Mouse (Mus musculus) mature B cell (primary cell): ENCODE results near the gene B3galt4.

Experiments used
- in situ Hi-C: fragments of 300-500 bp; cut with MboI; formaldehyde crosslinking; loops from 2 replicates; pipeline ENCODE4 v1.14.3; 2019

The B3galt4 gene

DNA sequence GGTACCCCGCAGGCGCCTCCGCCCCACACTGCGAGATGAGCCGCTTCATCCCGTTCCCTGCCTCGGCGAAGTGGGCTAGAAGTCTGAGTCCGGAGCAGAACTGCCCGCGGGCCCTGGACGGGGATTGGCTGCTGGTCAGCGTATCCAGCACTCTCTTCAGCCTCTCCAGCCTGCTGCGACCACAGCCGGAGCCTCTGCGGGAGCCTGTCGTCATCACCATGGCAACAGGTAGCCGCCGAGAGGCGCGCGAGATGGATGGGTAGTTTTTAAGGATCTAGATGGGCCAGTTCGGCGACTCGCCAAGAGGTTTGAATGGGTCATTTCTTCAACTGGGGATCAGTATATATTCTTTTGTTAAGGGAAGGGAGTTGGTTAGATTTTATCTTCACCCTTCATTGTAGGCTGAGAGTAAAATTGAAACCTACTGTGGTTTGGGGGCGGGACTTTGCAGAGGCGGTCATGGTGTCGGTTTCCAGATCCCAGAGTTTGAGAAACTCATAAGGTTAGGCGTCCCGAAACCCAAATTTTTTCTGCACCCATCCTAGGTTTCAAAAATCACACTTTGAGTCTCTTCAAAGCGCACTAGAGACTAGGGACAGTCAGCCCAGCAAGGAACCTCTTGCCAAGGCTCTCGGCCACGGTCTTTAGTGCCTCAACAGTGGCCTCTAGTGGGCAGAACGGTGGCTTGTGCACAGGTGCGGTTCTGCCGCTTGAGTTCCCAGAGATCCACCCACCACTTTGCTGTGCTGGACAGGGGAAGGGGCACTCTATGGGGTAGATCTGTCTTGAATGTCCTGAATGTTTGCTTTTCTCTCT, 30.8 kb downstream of the B3galt4 start:
- in situ Hi-C loops = no loop called here

DNA sequence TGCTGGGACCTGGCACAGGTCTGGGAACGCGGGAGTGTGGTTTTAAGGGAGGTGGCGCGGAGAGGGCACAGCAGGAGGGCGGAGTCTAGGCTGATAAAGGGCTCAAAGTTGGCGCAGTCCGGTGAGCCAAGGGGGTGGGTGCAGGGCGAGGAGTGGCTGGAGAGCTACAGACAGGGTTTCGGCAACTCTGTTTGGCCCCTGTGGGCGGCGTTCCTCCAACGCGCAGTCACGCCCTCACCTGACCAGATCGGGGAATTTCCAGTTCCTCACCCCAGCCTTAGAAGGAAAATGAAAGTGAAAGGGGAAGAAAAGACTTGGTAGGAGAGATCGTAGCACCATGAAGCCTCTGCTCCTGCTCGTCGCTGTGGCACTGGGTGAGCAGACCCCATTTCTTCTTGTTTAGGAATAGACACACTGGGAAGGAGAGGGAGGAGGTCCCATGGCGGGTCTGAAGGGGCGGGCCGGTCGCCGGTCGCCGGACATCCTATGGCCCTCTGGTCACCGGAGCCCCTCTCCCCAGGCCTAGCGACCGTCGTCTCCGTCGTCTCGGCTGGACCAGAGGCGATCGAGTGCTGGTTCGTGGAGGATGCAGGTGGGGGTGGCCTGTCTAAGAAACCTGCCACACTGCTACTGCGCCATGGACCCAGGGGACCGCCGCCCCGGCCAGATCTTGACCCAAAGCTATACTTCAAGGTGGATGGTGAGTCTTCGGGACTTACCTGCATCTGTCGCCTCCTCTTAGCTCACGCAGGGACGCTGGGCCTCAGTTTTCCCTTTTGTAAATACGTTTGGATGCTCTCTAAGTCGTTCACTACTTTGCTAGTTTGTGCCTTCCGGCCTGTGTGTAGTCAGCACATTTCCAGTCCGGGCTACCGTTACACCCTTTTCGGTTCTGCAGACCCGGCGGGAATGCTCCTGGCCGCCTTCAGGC, 31.7 kb downstream of the B3galt4 start:
- in situ Hi-C loops = no loop called here

GRCm38 (mm10) chr17:33918293-33919203, 32.7 kb downstream of the B3galt4 start:
- in situ Hi-C loops = no loop called here

- in situ Hi-C loops = no loop called here
Measured at GRCm38 (mm10) chr17:33917656-33918292, 33.5 kb downstream of the B3galt4 start.

DNA sequence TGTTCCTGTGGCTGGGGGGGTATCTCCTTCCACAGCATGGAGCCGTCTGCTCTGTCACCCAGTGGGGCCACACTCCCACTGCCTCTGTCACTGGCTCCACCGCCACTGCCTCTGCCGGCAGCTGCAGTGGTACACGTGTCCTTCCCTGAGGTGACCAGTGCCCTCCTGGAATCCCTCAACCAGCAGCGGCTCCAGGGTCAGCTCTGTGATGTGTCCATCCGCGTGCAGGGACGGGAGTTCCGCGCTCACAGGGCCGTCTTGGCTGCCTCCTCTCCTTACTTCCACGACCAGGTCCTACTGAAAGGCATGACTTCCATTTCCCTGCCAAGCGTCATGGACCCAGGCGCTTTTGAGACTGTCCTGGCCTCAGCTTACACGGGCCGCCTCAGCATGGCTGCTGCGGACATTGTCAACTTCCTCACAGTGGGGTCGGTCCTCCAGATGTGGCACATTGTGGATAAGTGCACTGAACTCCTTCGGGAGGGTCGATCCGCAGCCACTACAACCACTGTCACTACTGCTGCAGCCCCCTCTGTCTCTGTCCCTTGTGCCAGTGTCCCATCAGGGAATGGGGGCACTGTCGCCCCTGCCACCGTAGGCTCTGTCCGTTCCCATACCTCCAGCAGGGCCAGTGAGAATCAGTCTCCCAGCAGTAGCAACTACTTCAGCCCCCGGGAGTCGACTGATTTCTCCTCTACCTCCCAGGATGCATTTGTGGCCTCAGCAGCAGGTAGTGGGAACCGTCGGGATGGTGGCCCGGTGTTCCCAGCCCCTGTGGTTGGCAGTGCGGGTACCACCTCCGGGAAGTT, 34.2 kb downstream of the B3galt4 start:
- in situ Hi-C loops = no loop called here

DNA sequence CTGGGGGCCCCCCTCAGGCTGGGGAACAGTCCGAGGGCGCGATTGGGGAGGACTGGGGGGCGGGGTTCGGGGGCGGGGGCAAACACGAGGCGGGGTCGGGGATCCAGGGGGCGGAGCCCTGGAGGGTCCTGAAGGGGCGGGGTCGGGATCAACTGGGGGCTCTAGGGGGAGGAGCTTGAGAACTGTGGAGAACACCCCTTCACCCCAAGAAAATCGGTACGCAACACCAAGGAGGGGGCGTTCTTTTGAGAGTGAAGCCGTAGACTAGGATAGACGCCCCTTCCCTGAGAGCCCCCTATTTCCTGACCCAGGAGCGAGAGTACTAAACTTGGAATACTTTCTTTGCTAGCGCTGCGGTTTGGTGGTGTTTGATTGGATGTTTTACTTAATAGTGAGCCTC, 35.0 kb downstream of the B3galt4 start:
- in situ Hi-C loops = no loop called here

- in situ Hi-C loops = no loop called here
Measured at GRCm38 (mm10) chr17:33915671-33916250, 35.5 kb downstream of the B3galt4 start, which contains the start of the genes Tapbp and Zbtb22. Gene Tapbp, plus strand, starts transcription at chr17:33915899. Gene Zbtb22, plus strand, starts transcription at chr17:33915904.

GRCm38 (mm10) chr17:33914969-33915391, 36.3 kb downstream of the B3galt4 start:
- in situ Hi-C loops = no loop called here

GRCm38 (mm10) chr17:33913905-33914304, 37.4 kb downstream of the B3galt4 start:
- in situ Hi-C loops = no loop called here

DNA sequence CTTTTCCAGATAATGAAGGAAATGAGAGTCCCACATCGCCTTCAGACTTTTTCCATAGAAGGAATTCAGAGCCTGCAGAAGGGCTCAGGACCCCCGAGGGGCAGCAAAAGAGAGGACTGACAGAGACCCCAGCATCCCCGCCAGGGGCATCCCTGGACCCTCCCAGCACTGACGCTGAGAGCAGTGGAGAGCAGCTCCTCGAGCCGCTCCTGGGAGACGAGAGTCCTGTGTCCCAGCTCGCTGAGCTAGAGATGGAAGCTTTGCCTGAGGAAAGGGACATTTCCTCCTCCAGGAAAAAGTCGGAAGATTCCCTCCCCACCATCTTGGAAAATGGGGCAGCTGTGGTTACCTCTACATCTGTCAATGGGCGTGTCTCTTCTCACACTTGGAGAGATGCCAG, 38.0 kb downstream of the B3galt4 start:
- in situ Hi-C loops = no loop called here

DNA sequence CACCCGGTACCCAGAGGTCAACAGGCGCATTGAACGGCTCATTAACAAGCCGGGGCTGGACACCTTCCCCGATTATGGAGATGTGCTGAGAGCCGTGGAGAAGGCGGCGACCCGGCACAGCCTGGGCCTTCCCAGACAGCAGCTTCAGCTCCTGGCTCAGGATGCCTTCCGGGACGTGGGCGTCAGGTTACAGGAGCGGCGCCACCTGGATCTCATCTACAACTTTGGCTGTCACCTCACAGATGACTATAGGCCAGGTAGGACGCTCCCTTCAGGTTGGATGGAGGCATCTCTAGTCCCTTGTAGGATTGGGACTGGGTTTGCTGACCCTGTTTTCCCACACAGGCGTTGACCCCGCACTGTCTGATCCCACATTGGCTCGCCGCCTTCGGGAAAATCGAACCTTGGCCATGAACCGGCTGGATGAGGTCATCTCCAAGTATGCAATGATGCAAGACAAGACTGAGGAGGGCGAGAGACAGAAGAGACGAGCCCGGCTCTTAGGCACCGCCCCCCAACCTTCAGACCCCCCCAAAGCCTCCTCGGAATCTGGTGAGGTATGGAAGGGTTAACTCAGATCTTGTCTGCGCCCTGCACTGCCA, 39.4 kb downstream of the B3galt4 start:
- in situ Hi-C loops = no loop called here

- in situ Hi-C loops = no loop called here
Measured at GRCm38 (mm10) chr17:33911052-33911812, 40.1 kb downstream of the B3galt4 start.

- in situ Hi-C loops = no loop called here
Measured at GRCm38 (mm10) chr17:33910346-33911051, 40.8 kb downstream of the B3galt4 start.

GRCm38 (mm10) chr17:33909869-33910250, 41.4 kb downstream of the B3galt4 start:
- in situ Hi-C loops = no loop called here

DNA sequence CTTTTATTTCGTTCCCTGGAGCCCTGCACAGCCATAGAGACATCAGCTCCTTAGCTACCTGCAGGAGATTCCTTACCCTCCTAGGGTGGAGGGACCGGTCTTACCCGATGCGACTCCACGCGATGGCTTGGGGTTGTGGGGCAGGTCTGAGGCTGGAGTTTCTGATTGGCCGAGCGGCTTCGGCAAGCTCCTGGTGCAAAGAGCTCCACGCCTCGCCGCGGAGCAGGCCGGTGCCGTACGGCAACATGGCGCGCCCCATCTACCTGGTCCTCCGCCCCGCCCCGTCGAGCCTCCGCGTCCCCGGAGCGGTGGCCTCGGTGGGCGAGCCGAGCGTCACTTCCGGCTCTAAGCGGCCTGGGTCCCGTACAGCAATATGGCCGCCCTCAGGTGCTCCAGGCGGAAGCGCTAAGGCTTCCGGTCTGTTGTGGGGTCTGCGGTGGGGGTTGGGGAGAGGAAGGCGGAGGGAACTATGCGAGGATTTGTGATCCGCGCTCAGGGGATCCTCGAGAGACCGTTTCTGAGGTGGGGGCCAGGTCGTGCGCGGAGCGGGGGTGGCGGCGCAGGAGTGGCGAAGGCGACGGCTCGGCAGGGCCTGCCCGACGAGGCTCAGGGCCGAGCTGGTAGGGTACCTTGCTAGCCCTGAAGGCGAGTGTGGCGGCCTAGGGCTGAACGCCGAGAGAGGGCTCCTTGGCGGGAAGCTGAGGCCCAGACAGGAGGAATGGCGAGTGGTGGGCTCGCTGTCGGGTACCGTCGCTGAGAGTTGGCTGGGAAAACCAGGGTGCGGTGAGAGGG, 42.0 kb downstream of the B3galt4 start, which contains the start of gene Daxx:
Daxx (plus strand) TSS at position 338 of the 792 bp plus-strand sequence.
- in situ Hi-C loops = no loop called here

DNA sequence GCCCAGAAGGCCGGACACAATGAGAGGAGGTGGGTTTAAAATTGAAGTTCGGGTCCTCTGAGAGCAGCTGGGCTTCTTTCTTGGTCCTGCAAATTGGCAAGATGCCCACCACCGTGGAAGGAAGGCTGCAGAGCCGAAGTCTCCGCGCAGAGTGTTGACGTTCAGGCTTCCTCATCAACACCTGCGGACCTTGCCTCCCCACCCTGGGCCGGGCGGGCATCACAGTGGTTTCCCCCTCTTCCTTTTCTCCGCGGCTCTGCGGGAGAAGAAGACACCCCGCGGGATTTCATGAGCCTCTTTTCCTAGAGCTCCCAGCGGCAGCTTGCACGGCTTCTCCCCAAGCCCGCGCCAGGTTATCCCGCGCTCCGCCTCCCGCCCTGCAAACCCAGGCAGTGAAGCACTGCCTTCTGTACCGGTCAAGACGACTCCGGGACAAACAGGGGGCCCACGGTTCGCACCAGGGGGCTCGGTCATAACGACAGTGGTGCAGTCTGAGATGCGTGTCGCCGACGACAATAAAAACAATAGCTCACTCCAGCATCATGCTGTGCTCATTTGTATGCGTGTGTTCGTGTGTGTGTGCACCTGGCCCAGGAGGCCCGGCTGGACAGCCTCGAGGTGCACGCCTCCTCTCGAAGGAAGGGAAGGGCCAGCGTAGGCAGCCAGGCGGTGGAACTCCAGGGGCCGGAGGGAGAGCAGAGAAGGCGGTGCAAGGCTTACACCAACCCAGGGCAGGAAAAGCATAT, 42.8 kb downstream of the B3galt4 start:
- in situ Hi-C loops = no loop called here
